Mouse (Mus musculus): ENCODE results near the gene Gm8764. TPM values are rescaled to one million over a fixed set of nuclear protein-coding genes. Genes with fewer than 3 reads are reported as not detected.

The Gm8764 gene
- polyA plus RNA-seq, 1 experiment: not detected

DNA sequence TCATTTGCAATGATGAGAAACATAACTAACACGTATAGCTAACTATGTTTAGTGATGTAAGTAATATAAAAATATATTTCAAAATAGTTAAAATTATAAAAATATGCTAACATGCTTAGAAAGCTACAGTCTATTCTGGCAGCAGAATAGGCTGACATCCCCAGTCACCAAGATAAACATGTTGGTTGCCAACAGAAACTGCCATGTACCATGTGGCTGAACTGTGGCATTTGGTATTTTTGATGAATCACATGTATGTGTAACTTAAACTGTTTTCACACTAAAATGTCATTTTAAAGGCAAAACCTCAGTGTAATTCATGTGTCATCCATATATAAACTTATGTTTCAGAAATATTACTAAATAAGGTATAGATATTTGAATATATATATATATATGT is 49.8 kb downstream of the Gm8764 start:
- no peak for TF ChIP-seq MAX (IDR thresholded peaks at IDR 0.05)
- no peak for TF ChIP-seq FOSL1 (IDR thresholded peaks at IDR 0.05; ENCODE audit: insufficient read depth, low read length, poor library complexity, severe bottlenecking)
- no peak for TF ChIP-seq CEBPB (IDR thresholded peaks at IDR 0.05; ENCODE audit: low read depth)
- TF ChIP-seq CTCF (IDR thresholded peaks at IDR 0.05; ENCODE audit: control insufficient read depth, insufficient read depth, insufficient read length): no peak
- Histone ChIP-seq H3ac (ENCODE audit: control insufficient read depth, insufficient read length, low read depth) (no peak overlapping the region), H3K27me3 (ENCODE audit: control insufficient read depth, insufficient read depth, insufficient read length) (no peaks in the 10 kb centered on the region), H3K36me3 (ENCODE audit: control insufficient read depth, insufficient read depth) (no peaks in the 10 kb centered on the region), H3K79me3 (ENCODE audit: low read depth) (no peaks in the 10 kb centered on the region), H3K79me2 (ENCODE audit: control insufficient read depth, insufficient read depth) (no peaks in the 10 kb centered on the region), H3K4me3 (ENCODE audit: insufficient read depth, poor library complexity, severe bottlenecking) (no peak overlapping the region)

DNA sequence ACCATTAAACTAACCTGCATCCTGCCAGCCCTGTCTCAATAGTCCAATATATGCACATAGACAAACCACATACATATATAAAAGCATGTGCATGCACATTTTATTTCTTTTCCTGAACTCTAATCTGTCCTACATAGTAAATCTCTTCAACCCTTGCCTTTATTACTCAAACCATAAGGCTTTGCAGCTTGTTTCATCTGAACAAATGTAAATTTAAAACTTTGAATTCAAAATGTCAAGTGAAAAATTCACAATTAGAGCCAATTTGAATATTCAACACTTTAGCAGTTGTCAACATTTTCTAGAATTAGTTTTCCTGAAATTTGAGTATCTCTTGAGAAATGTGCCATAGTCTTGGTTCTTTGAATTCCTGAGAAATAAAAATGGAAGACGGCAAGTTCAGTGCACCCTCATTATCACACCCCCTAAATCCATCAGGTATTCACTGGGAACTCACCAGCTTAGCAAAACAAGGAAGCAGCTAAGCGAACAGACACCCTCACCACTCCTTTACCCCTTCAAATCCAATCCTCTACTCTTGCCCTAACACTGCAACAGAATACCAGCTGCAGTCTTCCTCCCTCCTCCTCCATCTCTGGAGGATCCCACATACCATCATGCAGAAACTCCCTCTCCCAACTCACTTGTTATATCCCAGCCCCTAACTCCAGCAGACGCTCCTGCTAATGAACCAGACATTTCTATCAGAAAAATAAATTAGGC is 50.6 kb downstream of the Gm8764 start:
- H3K36me3 ChIP-seq (ENCODE audit: control insufficient read depth, insufficient read depth): no peaks in the 10 kb centered on the region
- no peaks in the 10 kb centered on the region for H3K79me2 ChIP-seq (ENCODE audit: control insufficient read depth, insufficient read depth)
- no peak overlapping the region for H3ac ChIP-seq (ENCODE audit: control insufficient read depth, insufficient read length, low read depth)
- H3K27me3 ChIP-seq (ENCODE audit: control insufficient read depth, insufficient read depth, insufficient read length): no peaks in the 10 kb centered on the region
- no peaks in the 10 kb centered on the region for H3K79me3 ChIP-seq (ENCODE audit: low read depth)
- H3K4me3 ChIP-seq (ENCODE audit: insufficient read depth, poor library complexity, severe bottlenecking): no peak overlapping the region
- no peak for TF ChIP-seq MYOD1 (IDR thresholded peaks at IDR 0.05; ENCODE audit: control insufficient read depth, insufficient read length, low read depth)
- TF ChIP-seq FOSL1 (IDR thresholded peaks at IDR 0.05; ENCODE audit: insufficient read depth, low read length, poor library complexity, severe bottlenecking): no peak
- TF ChIP-seq MAX (IDR thresholded peaks at IDR 0.05): no peak
- no peak for TF ChIP-seq CEBPB (IDR thresholded peaks at IDR 0.05; ENCODE audit: low read depth)
- TF ChIP-seq MYOG (IDR thresholded peaks at IDR 0.05; ENCODE audit: control insufficient read depth, extremely low read depth, insufficient read length): no peak
- no peak for TF ChIP-seq CTCF (IDR thresholded peaks at IDR 0.05; ENCODE audit: control insufficient read depth, insufficient read depth, insufficient read length)
- TF ChIP-seq USF1 (IDR thresholded peaks at IDR 0.05; ENCODE audit: low read depth): no peak

Other genes with a start within 250 kb of the Gm8764 start
- gene Gm21293, start 17.0 kb upstream of the Gm8764 start, polyA plus RNA-seq (2012; fragmentation: generic; extraction: Trizol): 0.13 TPM
- not detected for gene Gm6763, start 8.5 kb upstream of the Gm8764 start, polyA plus RNA-seq (2012; fragmentation: generic; extraction: Trizol)
- gene Gm21304, start 8.5 kb downstream of the Gm8764 start, polyA plus RNA-seq (2012; fragmentation: generic; extraction: Trizol): 0.13 TPM
- 0.13 TPM for gene Gm21312, start 17.0 kb downstream of the Gm8764 start, polyA plus RNA-seq (2012; fragmentation: generic; extraction: Trizol)
- gene Gm20765, start 25.5 kb downstream of the Gm8764 start, polyA plus RNA-seq (2012; fragmentation: generic; extraction: Trizol): 0.13 TPM
- gene Gm4340, start 34.0 kb downstream of the Gm8764 start, polyA plus RNA-seq (2012; fragmentation: generic; extraction: Trizol): 0.67 TPM